Mouse (Mus musculus) MEL (cell line): ENCODE results near the gene Pfn1. TPM values are rescaled to one million over a fixed set of nuclear protein-coding genes. Genes with fewer than 3 reads are reported as not detected.

ENCODE experiments used
- DNase-seq: peaks from one replicate; pipeline ENCODE4 v3.0.0; 2011; ENCODE audit warnings: low read depth, low spot score
- H3K27ac ChIP-seq: 2 replicates; pipeline ENCODE4 v1.5.1; 2012; ENCODE audit warnings: low read depth, mild to moderate bottlenecking, control low read depth, low read length, moderate library complexity; ENCODE audit not compliant: control insufficient read depth
- H3K27me3 ChIP-seq, 2 experiments: fragments of 150-350 bp in 1 of 2; sonication (generic) in 1 of 2; 2 replicates each; pipeline ENCODE4 v1.6.1; 2012; ENCODE audit warnings: low read length in 2 of 2, mild to moderate bottlenecking in 2 of 2, improper control_type of control experiment in 1 of 2, moderate library complexity in 1 of 2; ENCODE audit not compliant: insufficient read depth in 2 of 2, control insufficient read depth in 1 of 2
- H3K36me3 ChIP-seq, 2 experiments: 2 replicates each; pipeline ENCODE4 v1.6.1; 2012 to 2014; ENCODE audit warnings: low read length in 2 of 2, improper control_type of control experiment in 1 of 2, inconsistent platforms in 1 of 2, mild to moderate bottlenecking in 1 of 2; ENCODE audit not compliant: insufficient read depth in 2 of 2, control insufficient read depth in 1 of 2
- H3K4me1 ChIP-seq, 2 experiments: fragments of 150-350 bp in 1 of 2; sonication (generic) in 1 of 2; 2 replicates each; pipeline ENCODE4 v1.6.1; 2012; ENCODE audit warnings: low read length in 2 of 2, improper control_type of control experiment in 1 of 2, mild to moderate bottlenecking in 1 of 2; ENCODE audit not compliant: insufficient read depth in 2 of 2, control insufficient read depth in 1 of 2
- H3K4me3 ChIP-seq, 2 experiments: fragments of 150-350 bp in 1 of 2; sonication (generic) in 1 of 2; 2 replicates each; pipeline ENCODE4 v1.5.1; 2012; ENCODE audit warnings: low read depth in 2 of 2, low read length in 2 of 2, mild to moderate bottlenecking in 2 of 2, moderate library complexity in 2 of 2, control low read depth in 1 of 2, improper control_type of control experiment in 1 of 2; ENCODE audit not compliant: control insufficient read depth in 1 of 2, insufficient read depth in 1 of 2
- H3K79me2 ChIP-seq: 2 replicates; pipeline ENCODE4 v1.6.1; 2012; ENCODE audit warnings: mild to moderate bottlenecking, low read length, moderate library complexity; ENCODE audit not compliant: control insufficient read depth, poor library complexity, insufficient read depth
- H3K9ac ChIP-seq: 2 replicates; pipeline ENCODE4 v1.6.1; 2012; ENCODE audit warnings: low read depth, mild to moderate bottlenecking, control low read depth, low read length, moderate library complexity; ENCODE audit not compliant: control insufficient read depth, poor library complexity, severe bottlenecking
- H3K9me3 ChIP-seq: fragments of 150-350 bp; sonication (generic); replicated peaks from 2 replicates; pipeline ENCODE4 v1.6.1; 2012; ENCODE audit warnings: mild to moderate bottlenecking, low read length, improper control_type of control experiment, moderate library complexity; ENCODE audit not compliant: insufficient read depth
- CHD1 ChIP-seq: IDR thresholded peaks from 2 replicates; pipeline ENCODE4 v1.6.1; 2012; ENCODE audit warnings: low read depth, mild to moderate bottlenecking, inconsistent platforms, low read length, improper control_type of control experiment
- GATA1 ChIP-seq: IDR thresholded peaks from 2 replicates; pipeline ENCODE4 v1.6.1; 2011; ENCODE audit warnings: low read depth, low read length, improper control_type of control experiment
- HCFC1 ChIP-seq: IDR thresholded peaks from 2 replicates; pipeline ENCODE4 v1.6.1; 2012; ENCODE audit warnings: low read depth, mild to moderate bottlenecking, inconsistent platforms, low read length, improper control_type of control experiment, moderate library complexity
- MAX ChIP-seq: IDR thresholded peaks from 2 replicates; pipeline ENCODE4 v1.6.1; 2011; ENCODE audit warnings: low read length, improper control_type of control experiment
- MAZ ChIP-seq: IDR thresholded peaks from 2 replicates; pipeline ENCODE4 v1.6.1; 2012; ENCODE audit warnings: low read depth, mild to moderate bottlenecking, inconsistent platforms, low read length, improper control_type of control experiment
- MYC ChIP-seq: IDR thresholded peaks from 2 replicates; pipeline ENCODE4 v1.6.1; 2011; ENCODE audit warnings: low read depth, mild to moderate bottlenecking, low read length, improper control_type of control experiment, moderate library complexity
- NELFE ChIP-seq: IDR thresholded peaks from 2 replicates; pipeline ENCODE4 v1.6.1; 2011; ENCODE audit warnings: low read depth, low read length, improper control_type of control experiment
- NRF1 ChIP-seq: IDR thresholded peaks from 2 replicates; pipeline ENCODE4 v1.6.1; 2014; ENCODE audit warnings: low read depth, mild to moderate bottlenecking, inconsistent platforms, low read length, improper control_type of control experiment, moderate library complexity; ENCODE audit not compliant: poor library complexity, insufficient read depth, severe bottlenecking
- POLR2A ChIP-seq, 2 experiments: IDR thresholded peaks; 2 replicates each; pipeline ENCODE4 v1.6.1; 2011 to 2012; ENCODE audit warnings: low read length in 2 of 2, mild to moderate bottlenecking in 2 of 2, control low read depth in 1 of 2, improper control_type of control experiment in 1 of 2, low read depth in 1 of 2, moderate library complexity in 1 of 2; ENCODE audit not compliant: control insufficient read depth in 1 of 2, insufficient read depth in 1 of 2, poor library complexity in 1 of 2
- POLR2AphosphoS2 ChIP-seq: IDR thresholded peaks from 2 replicates; pipeline ENCODE4 v1.6.1; 2011; ENCODE audit warnings: low read length, improper control_type of control experiment
- SIN3A ChIP-seq: IDR thresholded peaks from 2 replicates; pipeline ENCODE4 v1.6.1; 2012; ENCODE audit warnings: low read length, improper control_type of control experiment, inconsistent platforms
- SMC3 ChIP-seq: IDR thresholded peaks from 2 replicates; pipeline ENCODE4 v1.6.1; 2011; ENCODE audit warnings: low read depth, low read length, improper control_type of control experiment
- TAL1 ChIP-seq: IDR thresholded peaks from 2 replicates; pipeline ENCODE4 v1.6.1; 2012; ENCODE audit warnings: mild to moderate bottlenecking, inconsistent platforms, low read length, moderate library complexity, mixed read lengths
- TBP ChIP-seq: IDR thresholded peaks from 2 replicates; pipeline ENCODE4 v1.8.0; 2011; ENCODE audit warnings: low read depth, low read length, improper control_type of control experiment
- TCF12 ChIP-seq: IDR thresholded peaks from 2 replicates; pipeline ENCODE4 v1.6.1; 2014; ENCODE audit warnings: low read depth, mild to moderate bottlenecking, inconsistent platforms, low read length, improper control_type of control experiment, moderate library complexity
- USF2 ChIP-seq, 2 experiments: IDR thresholded peaks; 2 replicates each; pipeline ENCODE4 v1.6.1; 2011 to 2012; ENCODE audit warnings: improper control_type of control experiment in 2 of 2, low read length in 2 of 2, borderline replicate concordance in 1 of 2, inconsistent platforms in 1 of 2, low read depth in 1 of 2, mild to moderate bottlenecking in 1 of 2; ENCODE audit not compliant: insufficient read depth in 1 of 2
- polyA plus RNA-seq, 2 experiments: library from polyadenylated mRNA; stranded (reverse) in 1 of 2; unstranded in 1 of 2; fragments of >175 nt in 1 of 2; fragments of >200 nt in 1 of 2; gene quantifications; 2 replicates each; pipeline versions ENCODE4 v1.2.1 to v1.2.4; 2012; ENCODE audit warnings: low replicate concordance in 2 of 2, low read depth in 1 of 2; ENCODE audit not compliant: insufficient read length in 2 of 2, insufficient read depth in 1 of 2, missing spikeins in 1 of 2
- total RNA-seq: library from RNA; depleted of rRNA; stranded (reverse); fragments of 300-350 nt; gene quantifications from 2 replicates; pipeline ENCODE4 v1.2.3, GENCODE M21; 2012

Gene Pfn1
- total and polyA plus RNA-seq, 3 experiments, result 1,332 to 5,980 (median 2,392) TPM

DNA sequence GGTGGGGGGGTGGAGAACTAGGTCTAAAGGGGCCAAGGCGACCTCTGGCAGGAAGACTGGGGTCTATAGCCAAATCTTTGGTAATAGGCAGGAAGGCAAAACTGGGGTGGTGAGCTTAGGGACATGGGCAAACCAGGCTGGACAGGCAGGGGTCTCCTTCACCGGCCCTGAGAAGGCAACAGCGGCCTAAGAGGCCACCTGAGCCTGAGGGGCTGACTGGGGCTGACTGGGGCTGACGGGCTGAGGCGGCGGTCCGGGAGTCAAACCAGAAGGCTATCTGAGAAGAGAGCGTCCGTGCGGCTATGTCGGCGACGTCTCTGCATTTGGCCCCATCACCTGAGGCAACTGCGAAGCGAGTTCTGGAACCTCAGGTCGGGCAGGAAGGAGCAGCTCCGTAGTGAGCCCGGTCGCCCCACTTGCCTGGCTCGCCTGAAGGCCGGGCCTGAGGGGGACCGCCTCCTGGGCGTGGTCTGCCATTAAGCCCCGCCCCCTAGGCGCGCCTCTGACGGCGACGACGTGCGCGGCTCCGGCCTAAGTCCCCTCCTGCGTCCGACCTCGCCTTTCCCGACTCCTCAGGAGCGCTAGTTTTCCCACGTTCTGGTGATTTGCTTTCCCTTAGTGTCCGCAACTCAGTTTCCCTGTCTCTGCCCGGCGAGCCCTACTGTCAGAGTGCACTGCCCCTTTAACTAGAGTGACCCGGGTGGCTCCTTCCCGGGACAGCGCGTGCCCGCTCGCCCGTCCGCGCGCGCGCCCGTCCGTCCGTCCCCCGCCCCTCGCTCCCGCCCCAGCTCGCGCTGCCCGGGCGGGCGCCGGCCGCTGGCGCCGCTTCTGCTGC lies 45.5 kb upstream of the Pfn1 start, which contains the start of the genes Inca1 and Kif1c:
TSS of gene Inca1 (minus strand) at position 434 of the 835 bp plus-strand sequence.
TSS of gene Kif1c (plus strand) at position 827 of the 835 bp plus-strand sequence.
- Histone ChIP-seq H3K27ac (peak within 1 kb of the TSS; percentile 77), H3K27me3 (no peaks in the 10 kb centered on the region), H3K9me3 (no peaks in the 10 kb centered on the region)

DNA sequence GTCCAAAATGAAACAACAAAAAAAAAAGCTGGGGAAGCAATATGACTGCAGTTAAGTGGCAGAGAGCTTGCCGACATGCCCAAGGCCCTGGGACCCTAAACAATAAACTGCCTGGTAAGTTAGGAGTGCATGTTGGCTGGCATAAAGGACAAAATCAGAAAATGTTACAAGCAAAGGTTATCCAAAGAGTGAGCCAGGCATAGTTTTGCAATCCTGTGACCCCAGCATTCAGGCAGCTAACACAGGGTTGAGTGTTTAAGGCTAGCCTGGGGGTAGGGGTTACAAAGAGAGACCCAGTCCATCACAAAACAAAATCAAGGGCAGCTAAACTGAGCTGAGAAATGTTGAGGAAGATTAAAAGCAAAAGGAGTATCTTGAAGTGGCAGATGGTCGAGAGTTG lies 44.6 kb upstream of the Pfn1 start:
- Histone ChIP-seq H3K9ac (peak overlapping the region; percentile 79), H3K9me3 (no peaks in the 10 kb centered on the region), H3K4me1 (peaks cover 3 to 7% of the 10 kb centered on the region in 2 experiments; a peak in 3 of 4 replicates), H3K27me3 (no peaks in the 10 kb centered on the region), H3K36me3 (peaks cover 0 to 5% of the 10 kb centered on the region in 2 experiments; a peak in 2 of 4 replicates), H3K4me3 (peak overlapping the region in 1 of 2 experiments; percentile 80; a peak in 3 of 4 replicates), H3K27ac (no peak overlapping the region), H3K79me2 (no peaks in the 10 kb centered on the region; the same call in 1 of the 2 replicates)
- DNase-seq, result no peak
- TF ChIP-seq TAL1, result no peak
- no peak for TF ChIP-seq GATA1
- TF ChIP-seq HCFC1, result no peak
- TF ChIP-seq USF2 (IDR thresholded peaks at IDR 0.05; ENCODE audit: borderline replicate concordance in 1 of 2, insufficient read depth in 1 of 2, low read depth in 1 of 2, low read length in 2 of 2), result no peak
- no peak for TF ChIP-seq TCF12

More for the DNA sequence above, 45.5 kb upstream of the Pfn1 start, which contains the start of the genes Inca1 and Kif1c:
- TF ChIP-seq SIN3A (0 out of 2 replicates have a peak, but pooled peaks have one; percentile 61), POLR2A (IDR thresholded peaks at IDR 0.05; ENCODE audit: control insufficient read depth in 1 of 2, insufficient read depth in 1 of 2, low read depth in 1 of 2, low read length in 2 of 2, poor library complexity in 1 of 2) (peak; percentile 75 to 90), TCF12 (peak; percentile 39; the same call in 1 of the 2 replicates), MAZ (0 out of 2 replicates have a peak, but pooled peaks have one; percentile 53), NELFE (peak; percentile 70), POLR2AphosphoS2 (peak; percentile 64; the same call in 1 of the 2 replicates), NRF1 (0 out of 2 replicates have a peak, but pooled peaks have one; percentile 44), HCFC1 (no peak; the same call in none of the 2 replicates), SMC3 (no peak), MAX (0 out of 2 replicates have a peak, but pooled peaks have one; percentile 27), CHD1 (peak; percentile 28; the same call in 1 of the 2 replicates), MYC (no peak), TBP (peak; percentile 48; the same call in 1 of the 2 replicates)
- H3K4me3 ChIP-seq, result peak within 1 kb of the TSS; percentile 80 to 91
- H3K79me2 ChIP-seq, result no peaks in the 10 kb centered on the region; the same call in 1 of the 2 replicates
- H3K4me1 ChIP-seq, result peaks cover 3 to 7% of the 10 kb centered on the region in 2 experiments; a peak in 3 of 4 replicates
- peak within 1 kb of the TSS; percentile 84 for H3K9ac ChIP-seq
- H3K36me3 ChIP-seq, result peaks cover 0 to 5% of the 10 kb centered on the region in 2 experiments; a peak in 2 of 4 replicates
- DNase-seq, result peak; percentile 97
